Mouse (Mus musculus) fat pad, adult 2 months (tissue): ENCODE results near the gene Gm5592.
"Not testable (repeated sequence)": the region's sequence is repeated elsewhere in the genome, so short reads cannot be mapped to it uniquely, and the experiment has no call there.

Experiments
- DNase-seq: peaks from one replicate; pipeline ENCODE4 v3.0.0-alpha.2; 2011; ENCODE audit warnings: low read depth, low spot score; ENCODE audit errors: extremely low read depth

The Gm5592 gene

GRCm38 (mm10) chr7:41153541-41153940 is at the start of gene Gm5592:
Gene Gm5592, plus strand, starts transcription at chr7:41153841.
- DNase-seq, result not testable (repeated sequence)

- DNase-seq, result not testable (repeated sequence)
Observed at GRCm38 (mm10) chr7:41155806-41156205, 2.2 kb downstream of the Gm5592 start.

DNA sequence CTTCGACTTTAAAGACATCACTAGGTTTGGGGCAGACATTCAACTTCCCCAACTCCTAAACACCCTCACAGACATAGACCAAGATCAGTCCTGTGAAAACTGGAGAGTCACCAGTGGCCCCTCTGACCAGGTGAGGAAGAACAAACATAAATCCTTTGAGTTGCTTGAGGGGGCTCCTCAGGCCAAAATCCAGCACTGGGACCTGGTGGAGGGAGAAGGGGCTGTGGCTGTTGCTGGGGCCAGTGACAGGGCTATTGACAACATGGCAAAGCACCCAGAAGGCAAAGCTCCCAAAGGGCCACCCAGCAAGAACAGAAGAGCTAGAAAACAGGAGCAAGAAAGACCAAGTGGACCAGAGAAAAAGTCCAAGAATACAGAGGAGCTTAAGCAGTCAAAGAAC is 4.2 kb downstream of the Gm5592 start:
- DNase-seq, result not testable (repeated sequence)

- DNase-seq, result not testable (repeated sequence)
Observed at GRCm38 (mm10) chr7:41158562-41158961, 4.9 kb downstream of the Gm5592 start.

DNA sequence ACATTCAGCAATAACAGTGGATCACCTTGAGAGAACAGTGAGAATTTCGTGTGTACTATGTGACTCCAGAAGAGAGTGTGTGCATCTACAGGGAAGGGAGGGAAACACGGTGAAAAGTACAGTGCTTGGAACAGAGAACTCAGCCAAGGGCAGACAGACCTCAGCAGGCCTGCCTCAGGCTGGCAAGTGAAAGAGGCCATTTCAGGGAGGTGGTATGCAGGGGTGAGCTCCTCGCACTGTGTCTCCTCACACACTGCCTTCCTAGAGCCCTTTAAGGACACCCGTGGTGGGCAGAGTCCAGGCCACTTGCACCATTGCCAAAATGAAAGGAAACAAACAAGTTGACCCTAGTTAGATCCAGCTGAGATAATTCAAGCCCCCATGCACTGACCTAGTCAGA is 40.0 kb downstream of the Gm5592 start:
- no peak for DNase-seq
